ENCODE assay signal across 9 mouse cellular contexts in the genomic region with DNA sequence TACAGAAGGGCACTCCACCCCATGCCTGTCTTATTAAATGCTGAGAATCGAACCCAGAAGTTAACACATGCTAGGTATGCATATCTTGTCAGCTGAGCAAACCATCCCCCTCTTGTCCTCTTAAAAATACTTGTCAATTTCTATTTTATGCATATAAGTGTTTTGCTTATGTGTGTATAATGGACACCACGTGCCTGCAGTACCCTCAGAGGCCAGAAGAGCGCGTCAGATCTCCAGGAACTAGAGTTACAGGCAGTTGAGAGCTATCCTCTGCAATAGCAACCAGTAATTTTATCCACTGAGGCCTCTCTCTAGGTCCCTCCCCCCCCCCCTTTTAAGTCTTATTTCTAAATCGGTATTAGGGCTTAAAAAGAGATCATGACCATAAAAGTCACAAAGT. TPM values are rescaled to one million over a fixed set of nuclear protein-coding genes. Genes with fewer than 3 reads are reported as not detected.
DNase-seq lines count a peak whose midpoint lies in the region; ATAC-seq and TF ChIP-seq lines count a peak whose summit lies in the region.
"Had no signal": no experiment of that assay in that cellular context is flagged by ENCODE, and none has a peak within 500 bp of the region (broad histone marks: within the 10 kb centered on the region; RNA-seq: fewer than 3 reads in every experiment).

No protein-coding gene starts in this region.

- no peaks in the 10 kb centered on the region for H3K36me3 ChIP-seq in hindbrain, postnatal 0 days (ENCODE audit: insufficient read depth, low read length)
- H3K36me3 ChIP-seq in hindbrain, embryonic 16.5 days (ENCODE audit: control insufficient read depth, insufficient read depth, low read length), result 0 out of 2 replicates have a peak, but pooled peaks cover 3% of the 10 kb centered on the region
- no peaks in the 10 kb centered on the region for H3K36me3 ChIP-seq in testis, adult 2 months (ENCODE audit: control insufficient read depth, insufficient read depth, low read length)
- peaks cover 22% of the 10 kb centered on the region for H3K36me3 ChIP-seq in hindbrain, embryonic 12.5 days

- H3K27me3 ChIP-seq in hindbrain, postnatal 0 days (ENCODE audit: insufficient read depth, low read length), result no peaks in the 10 kb centered on the region
- H3K27me3 ChIP-seq in hindbrain, embryonic 16.5 days (replicated peaks; ENCODE audit: control insufficient read depth, insufficient read depth, low read length), result no peaks in the 10 kb centered on the region
- no peaks in the 10 kb centered on the region for H3K27me3 ChIP-seq in testis, adult 2 months (ENCODE audit: control insufficient read depth, insufficient read depth, low read length)
- no peaks in the 10 kb centered on the region for H3K27me3 ChIP-seq in hindbrain, embryonic 12.5 days
- H3K27me3 ChIP-seq: hindbrain, embryonic 15.5 days had no signal

- no peak for TF ChIP-seq POLR2A in testis, adult 2 months (IDR thresholded peaks at IDR 0.05; ENCODE audit: control insufficient read depth, low read depth, low read length)

- H3K9me3 ChIP-seq in hindbrain, postnatal 0 days (ENCODE audit: low read length), result no peaks in the 10 kb centered on the region
- no peaks in the 10 kb centered on the region for H3K9me3 ChIP-seq in hindbrain, embryonic 16.5 days (ENCODE audit: control insufficient read depth, low read length)
- no peaks in the 10 kb centered on the region for H3K9me3 ChIP-seq in hindbrain, embryonic 12.5 days (replicated peaks)
- H3K9me3 ChIP-seq: hindbrain, embryonic 15.5 days had no signal

- TF ChIP-seq CTCF in hindbrain, postnatal 0 days (IDR thresholded peaks at IDR 0.05; ENCODE audit: low read depth), result peak; percentile 61
- peak; percentile 28; the same call in 1 of the 2 replicates for TF ChIP-seq CTCF in testis, adult 2 months (IDR thresholded peaks at IDR 0.05; ENCODE audit: control insufficient read depth, insufficient read depth, insufficient replicate concordance, low read depth, low read length)

- peak; percentile 47 for DNase-seq in hindbrain, postnatal 0 days (ENCODE audit: low spot score)
- no peak for DNase-seq in testis, postnatal 14 days (ENCODE audit: low spot score)
- DNase-seq in embryo, embryonic 11 days, result peak; percentile 16
- peak; percentile 67 for DNase-seq in testis, postnatal 10 days (ENCODE audit: low spot score)
- no peak for DNase-seq in urinary bladder, adult 2 months (ENCODE audit: low spot score)

- H3K4me1 ChIP-seq in hindbrain, postnatal 0 days (ENCODE audit: insufficient read depth, low read length), result peaks cover 4% of the 10 kb centered on the region; the same call in 1 of the 2 replicates
- peaks cover 3% of the 10 kb centered on the region; the same call in 1 of the 2 replicates for H3K4me1 ChIP-seq in hindbrain, embryonic 16.5 days (ENCODE audit: control insufficient read depth, insufficient read depth, low read depth, low read length)
- H3K4me1 ChIP-seq in testis, adult 2 months (ENCODE audit: control insufficient read depth, insufficient read depth, low read length), result no peaks in the 10 kb centered on the region
- H3K4me1 ChIP-seq in hindbrain, embryonic 12.5 days, result 0 out of 2 replicates have a peak, but pooled peaks cover 4% of the 10 kb centered on the region

- no peak for ATAC-seq in hindbrain, postnatal 0 days
- no peak for ATAC-seq in hindbrain, embryonic 16.5 days
- ATAC-seq in hindbrain, embryonic 12.5 days (ENCODE audit: low FRiP score), result no peak

- WGBS in hindbrain, postnatal 0 days, result 78% methylated on average over 5 of the region's 5 CpGs
- WGBS in hindbrain, embryonic 16.5 days, result 78% methylated on average over 5 of the region's 5 CpGs
- WGBS in hindbrain, embryonic 12.5 days, result 81% methylated on average over 5 of the region's 5 CpGs

- H3K4me2 ChIP-seq in hindbrain, postnatal 0 days (ENCODE audit: low read depth, low read length), result no peak overlapping the region
- no peak overlapping the region for H3K4me2 ChIP-seq in hindbrain, embryonic 16.5 days (ENCODE audit: low read length)
- no peak overlapping the region for H3K4me2 ChIP-seq in hindbrain, embryonic 12.5 days (replicated peaks)
- H3K4me2 ChIP-seq: hindbrain, embryonic 15.5 days had no signal

- H3K4me3 ChIP-seq in hindbrain, postnatal 0 days (ENCODE audit: low read length), result no peak overlapping the region
- H3K4me3 ChIP-seq in hindbrain, embryonic 16.5 days (ENCODE audit: low read length), result no peak overlapping the region
- H3K4me3 ChIP-seq in testis, adult 2 months (ENCODE audit: control insufficient read depth, low read depth, low read length), result no peak overlapping the region
- no peak overlapping the region for H3K4me3 ChIP-seq in hindbrain, embryonic 12.5 days
- H3K4me3 ChIP-seq: hindbrain, embryonic 15.5 days had no signal

- H3K27ac ChIP-seq in hindbrain, postnatal 0 days, result no peak overlapping the region
- no peak overlapping the region for H3K27ac ChIP-seq in hindbrain, embryonic 16.5 days (ENCODE audit: low read depth, low read length)
- no peak overlapping the region for H3K27ac ChIP-seq in testis, adult 2 months (ENCODE audit: control insufficient read depth, insufficient read depth, low read depth, low read length)
- no peak overlapping the region for H3K27ac ChIP-seq in hindbrain, embryonic 12.5 days
- H3K27ac ChIP-seq: hindbrain, embryonic 15.5 days had no signal

- H3K9ac ChIP-seq in hindbrain, postnatal 0 days (replicated peaks; ENCODE audit: low read length), result no peak overlapping the region
- no peak overlapping the region for H3K9ac ChIP-seq in hindbrain, embryonic 16.5 days (ENCODE audit: low read depth, low read length)
- H3K9ac ChIP-seq in hindbrain, embryonic 12.5 days, result no peak overlapping the region
- H3K9ac ChIP-seq: hindbrain, embryonic 15.5 days had no signal

RNA-seq across cellular contexts. Expression of gene Nr2c1, which starts 23.4 kb away (rescaled TPM):
- 5.2 and 8.5 TPM in 2 replicates for total RNA-seq in hindbrain, postnatal 0 days (2014; rRNA removed)
- 3.5 and 3.8 TPM in 2 replicates for polyA plus RNA-seq in hindbrain, postnatal 0 days (2015; fragmentation: Nextera tagmentation; extraction: Ambion mirVana)
- 6.9 and 7.6 TPM in 2 replicates for polyA plus RNA-seq in hindbrain, embryonic 16.5 days (2015; fragmentation: Nextera tagmentation; extraction: Ambion mirVana)
- 10.1 and 11.3 TPM in 2 replicates for polyA plus RNA-seq in testis, adult 2 months (2012; rRNA removed)
- 13.8 and 14.0 TPM in 2 replicates for polyA plus RNA-seq in urinary bladder, adult 2 months (2012; rRNA removed)
- polyA plus RNA-seq in hindbrain, embryonic 12.5 days (2016; fragmentation: Nextera tagmentation; extraction: Ambion mirVana), result 12.2 and 12.3 TPM in 2 replicates

Comparison
In these comparisons a context has a peak if more than half of its experiments do, and no peak if none do; other contexts are left out.
1. DNase-seq: peak in hindbrain, postnatal 0 days (single experiment), embryo, embryonic 11 days (single experiment) and testis, postnatal 10 days (single experiment); none in testis, postnatal 14 days (single experiment) and urinary bladder, adult 2 months (single experiment).